Mouse (Mus musculus) stomach, postnatal 0 days (tissue): ENCODE data around the gene Susd4.

ENCODE experiments used
- CTCF ChIP-seq: IDR thresholded peaks from 2 replicates; pipeline ENCODE4 v1.5.1; 2016; ENCODE audit warnings: antibody characterized with exemption, low read depth, mild to moderate bottlenecking, moderate library complexity
- EP300 ChIP-seq: optimal IDR thresholded peaks from 2 replicates; pipeline ENCODE3; 2016; ENCODE audit warnings: antibody characterized with exemption

DNA sequence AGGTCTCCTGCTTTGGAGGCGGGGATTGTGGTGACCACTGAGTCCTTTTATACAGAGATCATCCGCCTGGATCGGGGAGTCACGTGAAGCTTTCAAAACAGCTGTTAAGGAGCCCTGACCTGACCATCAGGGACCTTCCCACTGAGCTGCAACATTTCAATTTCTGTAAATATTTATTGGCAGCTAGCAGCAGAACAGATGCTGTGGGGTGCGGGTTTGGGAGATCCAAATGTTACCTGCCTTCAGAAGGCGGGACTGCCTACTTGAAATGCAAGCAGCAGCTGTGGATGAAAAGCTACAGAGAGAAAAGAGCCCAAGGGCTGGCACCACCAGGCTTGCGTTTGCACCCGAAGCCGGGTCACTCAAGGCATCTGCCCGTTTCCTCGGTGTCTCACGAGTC lies 36.1 kb upstream of the Susd4 start:
- no peak for TF ChIP-seq EP300
- no peak for TF ChIP-seq CTCF
